Mouse (Mus musculus): ENCODE results near the gene Kcnh5.

- TF ChIP-seq GATA1 (IDR thresholded peaks at IDR 0.05; ENCODE audit: low read length) (no peak), TAL1 (IDR thresholded peaks at IDR 0.05; ENCODE audit: low read length) (no peak)
Measured at GRCm38 (mm10) chr12:74887064-74887463, 290.1 kb downstream of the Kcnh5 start.

Data from erythroblast, embryonic 14.5 days (primary cell).